Mouse (Mus musculus) regulatory T cell (primary cell): ENCODE results near the gene Appl2.

Experiments
- in situ Hi-C: fragments of 300-600 bp; cut with MboI, MseI; formaldehyde crosslinking; loops from one replicate; pipeline ENCODE4 v1.15.1; 2025; ENCODE audit warnings: high pct_unique_total_duplicates

Appl2 gene

GRCm38 (mm10) chr10:83592616-83593015 is 55.9 kb downstream of the Appl2 start:
- in situ Hi-C loops, result no loop called here

GRCm38 (mm10) chr10:83590801-83591200 is 57.7 kb downstream of the Appl2 start:
- in situ Hi-C loops, result no loop called here

GRCm38 (mm10) chr10:83565449-83566441 is 82.8 kb downstream of the Appl2 start:
- in situ Hi-C loops, result no loop called here

- in situ Hi-C loops, result no loop called here
Observed at GRCm38 (mm10) chr10:83563005-83563404, 85.5 kb downstream of the Appl2 start.
